Mouse (Mus musculus): ENCODE results near the gene Rhox8. TPM values are rescaled to one million over a fixed set of nuclear protein-coding genes. Genes with fewer than 3 reads are reported as not detected.
"Not testable (repeated sequence)": the region's sequence is repeated elsewhere in the genome, so short reads cannot be mapped to it uniquely, and the experiment has no call there.

Gene Rhox8
- not detected in 2 replicates for polyA plus RNA-seq (2015; fragmentation: Nextera tagmentation; extraction: Ambion mirVana)

- 73% methylated on average over 4 of the region's 4 CpGs for WGBS
- Histone ChIP-seq H3K4me1 (replicated peaks; ENCODE audit: control insufficient read depth, insufficient read depth, low read length) (no peaks in the 10 kb centered on the region), H3K4me3 (replicated peaks; ENCODE audit: low read length) (no peak within 1 kb of the TSS), H3K9ac (replicated peaks; ENCODE audit: low read depth, low read length) (no peak within 1 kb of the TSS), H3K36me3 (ENCODE audit: control insufficient read depth, insufficient read depth) (no peaks in the 10 kb centered on the region), H3K4me2 (ENCODE audit: low read length) (no peak within 1 kb of the TSS), H3K27me3 (replicated peaks; ENCODE audit: control insufficient read depth, insufficient read depth, low read length) (no peaks in the 10 kb centered on the region), H3K27ac (ENCODE audit: low read length) (no peak within 1 kb of the TSS), H3K9me3 (ENCODE audit: control insufficient read depth, low read length) (no peaks in the 10 kb centered on the region)
- ATAC-seq, result no peak
Measured at GRCm38 (mm10) chrX:37878844-37879243, at the start of gene Rhox8. Rhox8 (minus strand) TSS chrX:37878944.

GRCm38 (mm10) chrX:37916311-37916710 lies 37.6 kb upstream of the Rhox8 start:
- 59% methylated on average over 4 of the region's 4 CpGs for WGBS
- Histone ChIP-seq H3K4me2 (ENCODE audit: low read length) (no peak overlapping the region), H3K9ac (replicated peaks; ENCODE audit: low read depth, low read length) (no peak overlapping the region), H3K27me3 (replicated peaks; ENCODE audit: control insufficient read depth, insufficient read depth, low read length) (no peaks in the 10 kb centered on the region), H3K4me1 (replicated peaks; ENCODE audit: control insufficient read depth, insufficient read depth, low read length) (no peaks in the 10 kb centered on the region), H3K27ac (ENCODE audit: low read length) (no peak overlapping the region), H3K4me3 (replicated peaks; ENCODE audit: low read length) (no peak overlapping the region), H3K9me3 (ENCODE audit: control insufficient read depth, low read length) (no peaks in the 10 kb centered on the region), H3K36me3 (ENCODE audit: control insufficient read depth, insufficient read depth) (no peaks in the 10 kb centered on the region)
- no peak for ATAC-seq

- 50% methylated on average over 7 of the region's 7 CpGs for WGBS
- H3K4me3 ChIP-seq (replicated peaks; ENCODE audit: low read length), result no peak overlapping the region
- no peak for ATAC-seq
- no peaks in the 10 kb centered on the region for H3K36me3 ChIP-seq (ENCODE audit: control insufficient read depth, insufficient read depth)
- H3K27me3 ChIP-seq (replicated peaks; ENCODE audit: control insufficient read depth, insufficient read depth, low read length), result no peaks in the 10 kb centered on the region
- H3K4me1 ChIP-seq (replicated peaks; ENCODE audit: control insufficient read depth, insufficient read depth, low read length), result no peaks in the 10 kb centered on the region
- no peak overlapping the region for H3K9ac ChIP-seq (replicated peaks; ENCODE audit: low read depth, low read length)
- no peaks in the 10 kb centered on the region for H3K9me3 ChIP-seq (ENCODE audit: control insufficient read depth, low read length)
- H3K27ac ChIP-seq (ENCODE audit: low read length), result no peak overlapping the region
- H3K4me2 ChIP-seq (ENCODE audit: low read length), result no peak overlapping the region
Measured at GRCm38 (mm10) chrX:37908581-37908980, 29.8 kb upstream of the Rhox8 start.

- no peak overlapping the region for H3K4me3 ChIP-seq (replicated peaks; ENCODE audit: low read length)
- no peaks in the 10 kb centered on the region for H3K9me3 ChIP-seq (ENCODE audit: control insufficient read depth, low read length)
- whole genome bisulfite sequencing, result 79% methylated on average over 5 of the region's 5 CpGs
- H3K4me1 ChIP-seq (replicated peaks; ENCODE audit: control insufficient read depth, insufficient read depth, low read length), result no peaks in the 10 kb centered on the region
- H3K27ac ChIP-seq (ENCODE audit: low read length), result no peak overlapping the region
- H3K9ac ChIP-seq (replicated peaks; ENCODE audit: low read depth, low read length), result no peak overlapping the region
- H3K27me3 ChIP-seq (replicated peaks; ENCODE audit: control insufficient read depth, insufficient read depth, low read length), result no peaks in the 10 kb centered on the region
- H3K4me2 ChIP-seq (ENCODE audit: low read length), result no peak overlapping the region
- H3K36me3 ChIP-seq (ENCODE audit: control insufficient read depth, insufficient read depth), result no peaks in the 10 kb centered on the region
- ATAC-seq, result no peak
Measured at GRCm38 (mm10) chrX:37903727-37904126, 25.0 kb upstream of the Rhox8 start.

- H3K9me3 ChIP-seq (ENCODE audit: control insufficient read depth, low read length); H3K27me3 ChIP-seq (replicated peaks; ENCODE audit: control insufficient read depth, insufficient read depth, low read length); H3K36me3 ChIP-seq (ENCODE audit: control insufficient read depth, insufficient read depth); ATAC-seq; H3K9ac ChIP-seq (replicated peaks; ENCODE audit: low read depth, low read length); H3K27ac ChIP-seq (ENCODE audit: low read length); H3K4me3 ChIP-seq (replicated peaks; ENCODE audit: low read length); H3K4me2 ChIP-seq (ENCODE audit: low read length); H3K4me1 ChIP-seq (replicated peaks; ENCODE audit: control insufficient read depth, insufficient read depth, low read length): not testable (repeated sequence)
- WGBS, result 94% methylated on average over 9 of the region's 18 CpGs
Measured at GRCm38 (mm10) chrX:37901670-37902069, 22.9 kb upstream of the Rhox8 start, which contains the start of gene Rhox9. Rhox9 (minus strand) TSS chrX:37901770.

- not testable (repeated sequence) for H3K36me3 ChIP-seq (ENCODE audit: control insufficient read depth, insufficient read depth); H3K27me3 ChIP-seq (replicated peaks; ENCODE audit: control insufficient read depth, insufficient read depth, low read length); H3K27ac ChIP-seq (ENCODE audit: low read length); H3K4me1 ChIP-seq (replicated peaks; ENCODE audit: control insufficient read depth, insufficient read depth, low read length); H3K9me3 ChIP-seq (ENCODE audit: control insufficient read depth, low read length); ATAC-seq; H3K9ac ChIP-seq (replicated peaks; ENCODE audit: low read depth, low read length); H3K4me2 ChIP-seq (ENCODE audit: low read length); H3K4me3 ChIP-seq (replicated peaks; ENCODE audit: low read length)
- WGBS, result 88% methylated on average over 9 of the region's 9 CpGs
Measured at GRCm38 (mm10) chrX:37897132-37897531, 18.4 kb upstream of the Rhox8 start, which contains the start of gene Rhox7b. Rhox7b (minus strand) TSS chrX:37897232.

- no peak overlapping the region for H3K4me2 ChIP-seq (ENCODE audit: low read length)
- no peak overlapping the region for H3K9ac ChIP-seq (replicated peaks; ENCODE audit: low read depth, low read length)
- no peaks in the 10 kb centered on the region for H3K4me1 ChIP-seq (replicated peaks; ENCODE audit: control insufficient read depth, insufficient read depth, low read length)
- no peaks in the 10 kb centered on the region for H3K9me3 ChIP-seq (ENCODE audit: control insufficient read depth, low read length)
- 97% methylated on average over 2 of the region's 2 CpGs for WGBS
- H3K27ac ChIP-seq (ENCODE audit: low read length), result no peak overlapping the region
- no peak overlapping the region for H3K4me3 ChIP-seq (replicated peaks; ENCODE audit: low read length)
- no peaks in the 10 kb centered on the region for H3K36me3 ChIP-seq (ENCODE audit: control insufficient read depth, insufficient read depth)
- no peaks in the 10 kb centered on the region for H3K27me3 ChIP-seq (replicated peaks; ENCODE audit: control insufficient read depth, insufficient read depth, low read length)
- ATAC-seq, result no peak
Measured at GRCm38 (mm10) chrX:37871641-37872040, 7.1 kb downstream of the Rhox8 start.

GRCm38 (mm10) chrX:37831386-37831785 lies 47.4 kb downstream of the Rhox8 start, which contains the start of gene Rhox7a:
Rhox7a (plus strand) TSS chrX:37831686.
- not testable (repeated sequence) for H3K27me3 ChIP-seq (replicated peaks; ENCODE audit: control insufficient read depth, insufficient read depth, low read length); H3K27ac ChIP-seq (ENCODE audit: low read length); H3K9me3 ChIP-seq (ENCODE audit: control insufficient read depth, low read length); H3K9ac ChIP-seq (replicated peaks; ENCODE audit: low read depth, low read length); H3K36me3 ChIP-seq (ENCODE audit: control insufficient read depth, insufficient read depth); ATAC-seq; H3K4me1 ChIP-seq (replicated peaks; ENCODE audit: control insufficient read depth, insufficient read depth, low read length); H3K4me3 ChIP-seq (replicated peaks; ENCODE audit: low read length); H3K4me2 ChIP-seq (ENCODE audit: low read length)
- WGBS, result 85% methylated on average over 8 of the region's 8 CpGs

GRCm38 (mm10) chrX:37826610-37827009 lies 52.1 kb downstream of the Rhox8 start, which contains the start of gene Rhox6:
Rhox6 (plus strand) TSS chrX:37826910.
- not testable (repeated sequence) for ATAC-seq; H3K27ac ChIP-seq (ENCODE audit: low read length)
- 86% methylated on average over 4 of the region's 12 CpGs for WGBS

More at GRCm38 (mm10) chrX:37826610-37827009, 52.1 kb downstream of the Rhox8 start, which contains the start of gene Rhox6:
- not testable (repeated sequence) for H3K4me1 ChIP-seq (replicated peaks; ENCODE audit: control insufficient read depth, insufficient read depth, low read length); H3K9ac ChIP-seq (replicated peaks; ENCODE audit: low read depth, low read length); H3K4me3 ChIP-seq (replicated peaks; ENCODE audit: low read length); H3K4me2 ChIP-seq (ENCODE audit: low read length); H3K36me3 ChIP-seq (ENCODE audit: control insufficient read depth, insufficient read depth); H3K9me3 ChIP-seq (ENCODE audit: control insufficient read depth, low read length); H3K27me3 ChIP-seq (replicated peaks; ENCODE audit: control insufficient read depth, insufficient read depth, low read length)

All from forebrain, embryonic 16.5 days (tissue).